Mouse (Mus musculus) cerebellum, adult 2 months (tissue): ENCODE results near the gene Col10a1.
"Not testable (repeated sequence)": the region's sequence is repeated elsewhere in the genome, so short reads cannot be mapped to it uniquely, and the experiment has no call there.

Source experiments
- CTCF ChIP-seq: fragments of 200-500 bp; IDR thresholded peaks from 2 replicates; pipeline ENCODE4 v1.5.1; 2011; ENCODE audit warnings: low read depth, mild to moderate bottlenecking, control low read depth, low read length, moderate library complexity, borderline replicate concordance; ENCODE audit not compliant: insufficient read depth
- POLR2A ChIP-seq: fragments of 200-500 bp; IDR thresholded peaks from 2 replicates; pipeline ENCODE4 v1.6.1; 2011; ENCODE audit warnings: low read length, control low read depth, borderline replicate concordance; ENCODE audit not compliant: insufficient read depth

DNA sequence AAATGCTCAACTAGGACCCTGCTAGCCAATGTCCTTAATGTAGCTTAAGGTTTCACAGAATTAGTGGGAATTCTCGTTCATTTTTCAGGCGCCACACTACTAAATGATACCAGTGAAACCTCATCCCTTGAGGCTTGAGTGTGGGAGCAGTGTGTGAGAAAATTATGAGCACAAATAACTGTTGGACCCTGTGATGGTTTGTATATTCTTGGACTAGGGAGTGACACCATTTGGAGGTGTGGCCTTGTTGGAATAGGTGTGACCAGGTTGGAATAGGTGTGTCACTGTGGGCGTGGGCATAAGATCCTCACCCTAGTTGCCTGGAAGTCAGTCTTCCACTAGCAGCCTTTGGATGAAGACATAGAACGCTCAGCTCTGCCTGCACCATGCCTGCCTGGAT is 29.0 kb downstream of the Col10a1 start:
- not testable (repeated sequence) for TF ChIP-seq CTCF, POLR2A
